Mouse (Mus musculus) MEL (cell line): ENCODE data around the gene Trim47. TPM values are rescaled to one million over a fixed set of nuclear protein-coding genes. Genes with fewer than 3 reads are reported as not detected.

ENCODE experiments used
- DNase-seq: peaks from one replicate; pipeline ENCODE4 v3.0.0; 2011; ENCODE audit warnings: low read depth, low spot score
- H3K27ac ChIP-seq: 2 replicates; pipeline ENCODE4 v1.5.1; 2012; ENCODE audit warnings: low read depth, mild to moderate bottlenecking, control low read depth, low read length, moderate library complexity; ENCODE audit not compliant: control insufficient read depth
- H3K27me3 ChIP-seq, 2 experiments: fragments of 150-350 bp in 1 of 2; sonication (generic) in 1 of 2; 2 replicates each; pipeline ENCODE4 v1.6.1; 2012; ENCODE audit warnings: low read length in 2 of 2, mild to moderate bottlenecking in 2 of 2, improper control_type of control experiment in 1 of 2, moderate library complexity in 1 of 2; ENCODE audit not compliant: insufficient read depth in 2 of 2, control insufficient read depth in 1 of 2
- H3K36me3 ChIP-seq, 2 experiments: 2 replicates each; pipeline ENCODE4 v1.6.1; 2012 to 2014; ENCODE audit warnings: low read length in 2 of 2, improper control_type of control experiment in 1 of 2, inconsistent platforms in 1 of 2, mild to moderate bottlenecking in 1 of 2; ENCODE audit not compliant: insufficient read depth in 2 of 2, control insufficient read depth in 1 of 2
- H3K4me1 ChIP-seq, 2 experiments: fragments of 150-350 bp in 1 of 2; sonication (generic) in 1 of 2; 2 replicates each; pipeline ENCODE4 v1.6.1; 2012; ENCODE audit warnings: low read length in 2 of 2, improper control_type of control experiment in 1 of 2, mild to moderate bottlenecking in 1 of 2; ENCODE audit not compliant: insufficient read depth in 2 of 2, control insufficient read depth in 1 of 2
- H3K4me3 ChIP-seq, 2 experiments: fragments of 150-350 bp in 1 of 2; sonication (generic) in 1 of 2; 2 replicates each; pipeline ENCODE4 v1.5.1; 2012; ENCODE audit warnings: low read depth in 2 of 2, low read length in 2 of 2, mild to moderate bottlenecking in 2 of 2, moderate library complexity in 2 of 2, control low read depth in 1 of 2, improper control_type of control experiment in 1 of 2; ENCODE audit not compliant: control insufficient read depth in 1 of 2, insufficient read depth in 1 of 2
- H3K79me2 ChIP-seq: 2 replicates; pipeline ENCODE4 v1.6.1; 2012; ENCODE audit warnings: mild to moderate bottlenecking, low read length, moderate library complexity; ENCODE audit not compliant: control insufficient read depth, poor library complexity, insufficient read depth
- H3K9ac ChIP-seq: 2 replicates; pipeline ENCODE4 v1.6.1; 2012; ENCODE audit warnings: low read depth, mild to moderate bottlenecking, control low read depth, low read length, moderate library complexity; ENCODE audit not compliant: control insufficient read depth, poor library complexity, severe bottlenecking
- H3K9me3 ChIP-seq: fragments of 150-350 bp; sonication (generic); replicated peaks from 2 replicates; pipeline ENCODE4 v1.6.1; 2012; ENCODE audit warnings: mild to moderate bottlenecking, low read length, improper control_type of control experiment, moderate library complexity; ENCODE audit not compliant: insufficient read depth
- BHLHE40 ChIP-seq: IDR thresholded peaks from 2 replicates; pipeline ENCODE4 v1.6.1; 2012; ENCODE audit warnings: low read depth, mild to moderate bottlenecking, inconsistent platforms, low read length, improper control_type of control experiment, borderline replicate concordance
- E2F4 ChIP-seq: IDR thresholded peaks from 2 replicates; pipeline ENCODE4 v1.6.1; 2011; ENCODE audit warnings: low read depth, low read length, improper control_type of control experiment, borderline replicate concordance
- ELF1 ChIP-seq: IDR thresholded peaks from 2 replicates; pipeline ENCODE4 v1.6.1; 2014; ENCODE audit warnings: low read depth, mild to moderate bottlenecking, inconsistent platforms, low read length, improper control_type of control experiment, moderate library complexity
- EP300 ChIP-seq, 2 experiments: IDR thresholded peaks; 2 replicates each; pipeline ENCODE4 v1.6.1; 2011; ENCODE audit warnings: improper control_type of control experiment in 2 of 2, low read length in 2 of 2, low read depth in 1 of 2, mild to moderate bottlenecking in 1 of 2
- ETS1 ChIP-seq: IDR thresholded peaks from 2 replicates; pipeline ENCODE4 v1.6.1; 2012; ENCODE audit warnings: low read depth, mild to moderate bottlenecking, inconsistent platforms, low read length, improper control_type of control experiment, moderate library complexity
- GATA1 ChIP-seq: IDR thresholded peaks from 2 replicates; pipeline ENCODE4 v1.6.1; 2011; ENCODE audit warnings: low read depth, low read length, improper control_type of control experiment
- HCFC1 ChIP-seq: IDR thresholded peaks from 2 replicates; pipeline ENCODE4 v1.6.1; 2012; ENCODE audit warnings: low read depth, mild to moderate bottlenecking, inconsistent platforms, low read length, improper control_type of control experiment, moderate library complexity
- MAFK ChIP-seq: IDR thresholded peaks from 2 replicates; pipeline ENCODE4 v1.6.1; 2011; ENCODE audit warnings: low read depth, mild to moderate bottlenecking, low read length, improper control_type of control experiment, borderline replicate concordance
- MAX ChIP-seq: IDR thresholded peaks from 2 replicates; pipeline ENCODE4 v1.6.1; 2011; ENCODE audit warnings: low read length, improper control_type of control experiment
- MAZ ChIP-seq: IDR thresholded peaks from 2 replicates; pipeline ENCODE4 v1.6.1; 2012; ENCODE audit warnings: low read depth, mild to moderate bottlenecking, inconsistent platforms, low read length, improper control_type of control experiment
- NELFE ChIP-seq: IDR thresholded peaks from 2 replicates; pipeline ENCODE4 v1.6.1; 2011; ENCODE audit warnings: low read depth, low read length, improper control_type of control experiment
- POLR2AphosphoS5 ChIP-seq: IDR thresholded peaks from 2 replicates; pipeline ENCODE4 v1.6.1; 2012; ENCODE audit warnings: low read depth, borderline replicate concordance, mild to moderate bottlenecking, inconsistent platforms, low read length, moderate library complexity, mixed read lengths
- RCOR1 ChIP-seq: IDR thresholded peaks from 2 replicates; pipeline ENCODE4 v1.6.1; 2012; ENCODE audit warnings: low read depth, mild to moderate bottlenecking, inconsistent platforms, low read length, improper control_type of control experiment
- SMC3 ChIP-seq: IDR thresholded peaks from 2 replicates; pipeline ENCODE4 v1.6.1; 2011; ENCODE audit warnings: low read depth, low read length, improper control_type of control experiment
- TAL1 ChIP-seq: IDR thresholded peaks from 2 replicates; pipeline ENCODE4 v1.6.1; 2012; ENCODE audit warnings: mild to moderate bottlenecking, inconsistent platforms, low read length, moderate library complexity, mixed read lengths
- TBP ChIP-seq: IDR thresholded peaks from 2 replicates; pipeline ENCODE4 v1.8.0; 2011; ENCODE audit warnings: low read depth, low read length, improper control_type of control experiment
- TCF12 ChIP-seq: IDR thresholded peaks from 2 replicates; pipeline ENCODE4 v1.6.1; 2014; ENCODE audit warnings: low read depth, mild to moderate bottlenecking, inconsistent platforms, low read length, improper control_type of control experiment, moderate library complexity
- ZC3H11A ChIP-seq: IDR thresholded peaks from 2 replicates; pipeline ENCODE4 v1.6.1; 2012; ENCODE audit warnings: low read depth, mild to moderate bottlenecking, inconsistent platforms, low read length, improper control_type of control experiment
- ZMIZ1 ChIP-seq: IDR thresholded peaks from 2 replicates; pipeline ENCODE4 v1.6.1; 2012; ENCODE audit warnings: low read depth, mild to moderate bottlenecking, inconsistent platforms, low read length, improper control_type of control experiment, moderate library complexity
- ZNF384 ChIP-seq: IDR thresholded peaks from 2 replicates; pipeline ENCODE4 v1.6.1; 2012; ENCODE audit warnings: low read depth, mild to moderate bottlenecking, inconsistent platforms, low read length, improper control_type of control experiment
- polyA plus RNA-seq, 2 experiments: library from polyadenylated mRNA; stranded (reverse) in 1 of 2; unstranded in 1 of 2; fragments of >175 nt in 1 of 2; fragments of >200 nt in 1 of 2; gene quantifications; 2 replicates each; pipeline versions ENCODE4 v1.2.1 to v1.2.4; 2012; ENCODE audit warnings: low replicate concordance in 2 of 2, low read depth in 1 of 2; ENCODE audit not compliant: insufficient read length in 2 of 2, insufficient read depth in 1 of 2, missing spikeins in 1 of 2
- total RNA-seq: library from RNA; depleted of rRNA; stranded (reverse); fragments of 300-350 nt; gene quantifications from 2 replicates; pipeline ENCODE4 v1.2.3, GENCODE M21; 2012

Gene Trim47
- total and polyA plus RNA-seq, 3 experiments, result 5.6 to 6.7 TPM; not detected in 1

- Histone ChIP-seq H3K4me1 (peaks cover 15 to 31% of the 10 kb centered on the region in 2 experiments), H3K27ac (no peak overlapping the region), H3K79me2 (no peaks in the 10 kb centered on the region), H3K27me3 (no peaks in the 10 kb centered on the region), H3K9ac (no peak overlapping the region), H3K4me3 (no peak overlapping the region), H3K36me3 (peaks cover 0 to 31% of the 10 kb centered on the region in 2 experiments; a peak in 2 of 4 replicates)
- DNase-seq, result no peak
- TF ChIP-seq MAFK (no peak), MAX (no peak), MAZ (no peak), ZMIZ1 (no peak)
- TF ChIP-seq, all 39 proteins: peak for 0
- H3K9me3 ChIP-seq, result no peaks in the 10 kb centered on the region
Observed at GRCm38 (mm10) chr11:116100385-116100784, 26.6 kb downstream of the Trim47 start.

GRCm38 (mm10) chr11:116099462-116099861, 27.5 kb downstream of the Trim47 start:
- Histone ChIP-seq H3K36me3 (peaks cover 0 to 35% of the 10 kb centered on the region in 2 experiments; a peak in 2 of 4 replicates), H3K4me1 (peaks cover 14 to 35% of the 10 kb centered on the region in 2 experiments), H3K27me3 (no peaks in the 10 kb centered on the region), H3K4me3 (no peak overlapping the region), H3K27ac (no peak overlapping the region), H3K9ac (no peak overlapping the region), H3K9me3 (no peaks in the 10 kb centered on the region), H3K79me2 (no peaks in the 10 kb centered on the region)
- peak; percentile 61 for DNase-seq
- TF ChIP-seq SMC3 (no peak), TBP (no peak), POLR2AphosphoS5 (no peak), GATA1 (peak; percentile 86), EP300 (IDR thresholded peaks at IDR 0.05; ENCODE audit: low read depth in 1 of 2, low read length in 2 of 2) (peak; percentile 85), HCFC1 (peak; percentile 63), ELF1 (0 out of 2 replicates have a peak, but pooled peaks have one; percentile 14), MAFK (no peak), ETS1 (peak; percentile 74), NELFE (no peak), E2F4 (no peak), MAZ (0 out of 2 replicates have a peak, but pooled peaks have one; percentile 41), TAL1 (peak; percentile 64), RCOR1 (peak; percentile 93), BHLHE40 (peak; percentile 43; the same call in 1 of the 2 replicates), ZC3H11A (no peak), ZNF384 (peak; percentile 42), TCF12 (peak; percentile 83)
